Mouse (Mus musculus): ENCODE measurements at regions not wholly inside any gene's neighbourhood (a gene's known extent, or its start where the extent isn't known, plus 50 kb on each side); places are given as distances from the start of the nearest gene placed in this dataset.

GRCm38 (mm10) chr7:78123386-78123785 lies 614.4 kb downstream of the Ntrk3 start:
- TF ChIP-seq CTCF (IDR thresholded peaks at IDR 0.05; ENCODE audit: low read depth, low read length) (no peak), POLR2A (IDR thresholded peaks at IDR 0.05; ENCODE audit: extremely low read depth, insufficient read depth, low read length) (no peak)

Measured in liver, adult 2 months (tissue).